Mouse (Mus musculus) liver, embryonic 13.5 days (tissue): ENCODE results near the gene Actn2. TPM values are rescaled to one million over a fixed set of nuclear protein-coding genes. Genes with fewer than 3 reads are reported as not detected.

Source experiments
- polyA plus RNA-seq: library from polyadenylated mRNA; unstranded; fragments of >200 nt; fragmentation: Nextera tagmentation; extraction: Ambion mirVana; gene quantifications from 2 replicates; pipeline ENCODE4 v1.2.1, GENCODE M21; 2015

The Actn2 gene
- polyA plus RNA-seq, 1 experiment from 2014 or later, result 5.0 TPM

Other genes with a start within 250 kb of the Actn2 start
- gene Ryr2, start 233.8 kb downstream of the Actn2 start, polyA plus RNA-seq, result 0.10 and 0.12 TPM in 2 replicates
- gene Mtr, start 82.6 kb downstream of the Actn2 start, polyA plus RNA-seq, result 9.4 and 11.8 TPM in 2 replicates
- gene Heatr1, start 54.3 kb upstream of the Actn2 start, polyA plus RNA-seq, result 14.5 and 20.8 TPM in 2 replicates
- gene Lgals8, start 124.2 kb upstream of the Actn2 start, polyA plus RNA-seq, result 12.7 and 14.6 TPM in 2 replicates
- gene Edaradd, start 179.7 kb upstream of the Actn2 start, polyA plus RNA-seq, result 0.06 TPM in 2 replicates
- 1.9 TPM in 2 replicates for gene Ero1lb, start 225.1 kb upstream of the Actn2 start, polyA plus RNA-seq